Mouse (Mus musculus) lung, adult 2 months (tissue): ENCODE data around the gene Lhfpl3.

Experiments used
- CTCF ChIP-seq: fragments of 200-500 bp; IDR thresholded peaks from 2 replicates; pipeline ENCODE4 v1.5.1; 2011; ENCODE audit warnings: mild to moderate bottlenecking, low read length, control low read depth; ENCODE audit not compliant: insufficient read depth
- POLR2A ChIP-seq: fragments of 200-500 bp; IDR thresholded peaks from 2 replicates; pipeline ENCODE4 v1.6.1; 2011; ENCODE audit warnings: low read depth, mild to moderate bottlenecking, control low read depth, low read length, borderline replicate concordance; ENCODE audit errors: extremely low read depth

DNA sequence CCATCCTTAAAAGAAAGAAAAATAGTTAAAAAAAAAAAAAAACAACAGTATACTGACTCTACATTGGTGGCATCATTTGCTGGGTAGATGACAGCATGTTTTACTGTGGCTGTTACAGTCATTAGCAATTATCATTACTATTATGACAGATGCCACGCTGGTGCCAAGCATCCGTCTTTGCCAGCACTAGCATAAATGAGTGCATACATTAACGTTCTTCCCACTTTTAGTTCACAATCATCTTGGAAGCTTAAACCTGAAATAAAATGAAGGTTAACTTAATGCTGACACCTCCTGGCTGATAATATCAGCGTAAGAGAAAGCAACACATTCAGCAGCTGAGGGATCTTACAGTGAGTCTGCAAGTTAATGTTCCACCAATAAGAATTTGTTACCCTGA lies 451.0 kb downstream of the Lhfpl3 start:
- no peak for TF ChIP-seq CTCF
- no peak for TF ChIP-seq POLR2A
